Mouse (Mus musculus) limb, embryonic 15.5 days (tissue): ENCODE measurements at regions not wholly inside any gene's neighbourhood (a gene's known extent, or its start where the extent isn't known, plus 50 kb on each side); places are given as distances from the start of the nearest gene placed in this dataset.
"Not testable (repeated sequence)": the region's sequence is repeated elsewhere in the genome, so short reads cannot be mapped to it uniquely, and the experiment has no call there.

Source experiments
- ATAC-seq: fragments of 200-750 bp; cut with Nextera tagmentation; 2 replicates; pipeline ENCODE4 v1.8.0; 2017; ENCODE audit warnings: low read depth, moderate TSS enrichment; ENCODE audit not compliant: insufficient number of reproducible peaks, low FRiP score, low TSS enrichment
- H3K27ac ChIP-seq: fragments of 300-500 bp; sonication (generic); 2 replicates; pipeline ENCODE4 v1.5.1; 2015; ENCODE audit warnings: moderate library complexity, mild to moderate bottlenecking, inconsistent platforms
- H3K27me3 ChIP-seq: fragments of 300-500 bp; sonication (generic); 2 replicates; pipeline ENCODE4 v1.6.1; 2015; ENCODE audit warnings: inconsistent platforms
- H3K36me3 ChIP-seq: fragments of 300-500 bp; sonication (generic); 2 replicates; pipeline ENCODE4 v1.6.1; 2015; ENCODE audit warnings: inconsistent platforms
- H3K4me1 ChIP-seq: fragments of 300-500 bp; sonication (generic); 2 replicates; pipeline ENCODE4 v1.6.1; 2015; ENCODE audit warnings: inconsistent platforms
- H3K4me2 ChIP-seq: fragments of 300-500 bp; sonication (generic); 2 replicates; pipeline ENCODE4 v1.6.1; 2015; ENCODE audit warnings: mild to moderate bottlenecking, inconsistent platforms
- H3K4me3 ChIP-seq: fragments of 300-500 bp; sonication (generic); 2 replicates; pipeline ENCODE4 v1.5.1; 2015; ENCODE audit warnings: mild to moderate bottlenecking, inconsistent platforms
- H3K9ac ChIP-seq: fragments of 300-500 bp; sonication (generic); 2 replicates; pipeline ENCODE4 v1.6.1; 2015; ENCODE audit warnings: inconsistent platforms
- H3K9me3 ChIP-seq: fragments of 300-500 bp; sonication (generic); 2 replicates; pipeline ENCODE4 v1.6.1; 2016; ENCODE audit warnings: inconsistent platforms
- WGBS: fragments of 180-500 bp; shearing (Covaris S2); methylation state at CpG from one replicate; pipeline ENCODE4 v1.1.7; 2015; 5-methylcytosine and 5-hydroxymethylcytosine counted together

DNA sequence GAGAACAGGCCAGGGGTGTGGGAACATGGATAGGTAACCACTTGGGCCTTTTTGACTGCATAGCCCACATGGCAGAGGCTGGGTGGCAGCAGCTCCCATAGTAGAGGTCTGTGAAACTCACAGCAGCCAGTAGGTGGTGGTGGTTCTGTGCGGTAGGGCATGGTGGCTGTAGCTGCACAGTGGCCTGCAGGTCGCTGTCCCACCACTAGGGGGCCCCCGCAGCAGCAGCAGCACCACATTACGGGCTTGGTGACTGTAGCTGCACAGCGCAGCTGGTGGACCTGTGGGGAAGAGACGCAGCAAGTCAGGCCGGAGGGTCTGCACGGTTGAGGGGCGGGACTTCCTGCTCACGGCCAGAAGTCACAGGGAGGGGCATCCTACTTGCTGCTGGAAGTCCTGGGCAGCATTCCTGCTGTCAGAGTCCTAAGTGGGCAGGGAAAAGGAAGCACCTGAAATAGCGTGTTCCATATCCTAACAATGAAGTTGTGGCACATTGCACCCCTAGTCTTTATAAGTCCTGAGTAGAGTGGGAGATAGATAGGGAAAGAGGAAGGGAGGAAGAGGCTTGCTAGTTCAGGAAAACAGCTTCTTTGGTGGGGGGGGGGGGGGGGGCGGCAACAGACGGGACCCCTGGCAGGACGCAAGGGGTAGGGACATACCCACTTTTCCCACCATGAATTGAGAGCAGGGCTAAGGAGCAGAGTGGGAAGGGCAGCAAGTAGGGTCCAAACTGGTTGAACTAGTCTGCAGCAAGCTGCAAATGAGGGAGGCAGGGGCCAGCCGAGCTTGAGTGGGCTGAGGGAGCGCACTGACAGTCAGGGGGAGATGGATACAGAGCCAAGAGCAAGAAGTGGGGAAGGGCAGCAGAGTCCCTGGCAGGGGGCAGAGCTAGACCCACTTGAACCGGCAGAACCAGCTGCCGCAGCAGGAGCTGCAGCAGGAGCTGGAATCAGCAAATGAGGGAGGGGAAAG lies 141.4 kb downstream of the Zxdb start:
- Histone ChIP-seq H3K9me3 (no peaks in the 10 kb centered on the region), H3K9ac (peak overlapping the region; percentile 26; the same call in 1 of the 2 replicates), H3K36me3 (no peaks in the 10 kb centered on the region), H3K4me2 (peak overlapping the region; percentile 59), H3K27ac (peak overlapping the region; percentile 27; the same call in 1 of the 2 replicates), H3K27me3 (no peaks in the 10 kb centered on the region), H3K4me1 (no peaks in the 10 kb centered on the region), H3K4me3 (peak overlapping the region; percentile 39)
- ATAC-seq = peak; percentile 98
- 20% methylated on average over 17 of the region's 18 CpGs for WGBS

DNA sequence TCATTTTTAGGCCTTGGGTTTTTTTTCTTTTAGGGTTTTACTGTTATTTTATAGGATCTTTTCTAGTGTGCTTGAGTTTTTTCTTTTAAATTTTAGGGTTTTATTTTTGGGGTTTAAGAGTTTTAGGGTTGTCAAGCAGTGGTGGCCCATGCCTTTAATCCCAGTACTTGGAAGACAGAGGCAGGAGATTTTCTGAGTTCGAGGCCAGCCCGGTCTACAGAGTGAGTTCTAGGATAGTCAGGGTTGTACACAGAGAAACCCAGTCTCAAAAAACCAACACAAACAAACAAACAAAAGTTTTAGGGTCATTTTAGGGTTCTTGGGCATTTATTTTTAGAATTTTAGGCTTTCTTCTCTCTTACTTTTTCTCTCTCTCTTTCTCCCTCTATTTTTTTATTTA lies 142.9 kb downstream of the Spin4 start:
- not testable (repeated sequence) for H3K27ac ChIP-seq, H3K9me3 ChIP-seq, H3K36me3 ChIP-seq, ATAC-seq, H3K4me1 ChIP-seq, H3K27me3 ChIP-seq, H3K4me3 ChIP-seq, H3K4me2 ChIP-seq, H3K9ac ChIP-seq
- WGBS = 91% methylated on average over 2 of the region's 2 CpGs
